Mouse (Mus musculus): ENCODE measurements around the gene Pold1. TPM values are rescaled to one million over a fixed set of nuclear protein-coding genes. Genes with fewer than 3 reads are reported as not detected.
A peak's percentile ranks its signal among the peaks of the same experiment; 100 is the strongest.

The Pold1 gene
- not detected in 2 replicates for polyA plus RNA-seq (2012; ENCODE audit: insufficient read depth, insufficient read length, low replicate concordance, missing spikeins)

DNA sequence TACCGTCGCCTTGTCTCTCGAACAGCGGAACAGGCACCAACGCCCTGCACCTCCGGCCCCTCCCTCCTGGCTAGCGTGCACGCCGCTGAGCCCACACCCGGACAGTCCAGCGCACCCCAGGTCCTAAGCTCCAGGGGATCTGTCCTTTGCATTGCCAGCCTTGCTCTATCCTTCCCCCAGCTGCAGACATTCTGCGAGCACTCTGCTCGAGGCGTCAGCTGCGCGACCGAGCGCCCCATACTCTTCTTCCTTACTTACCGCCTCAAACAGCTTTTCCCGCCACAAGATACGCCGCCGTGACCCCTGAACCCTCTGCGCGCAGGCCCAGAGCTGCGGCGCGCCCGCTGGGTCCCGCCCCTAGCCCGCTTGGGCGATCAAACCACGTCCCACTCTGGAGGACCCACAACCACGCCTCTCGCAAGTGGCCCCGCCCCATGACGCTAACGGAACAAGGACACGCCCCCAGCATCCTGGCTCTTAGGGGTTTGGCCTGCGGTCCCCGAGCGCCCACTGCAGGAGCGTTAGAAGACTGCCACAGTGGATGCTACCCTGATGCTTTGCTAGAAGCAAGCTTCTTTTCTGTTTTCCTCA, at the start of gene Pold1:
Pold1 (minus strand) TSS at position 353 of the 591 bp plus-strand sequence.
- no peak within 1 kb of the TSS for H3K27ac ChIP-seq (ENCODE audit: insufficient read depth, low read depth, low read length)
- under 1% methylated on average over 43 of the region's 43 CpGs for WGBS
- TF ChIP-seq POLR2A (IDR thresholded peaks at IDR 0.05; ENCODE audit: insufficient read depth, low read depth, low read length) (0 out of 2 replicates have a peak, but pooled peaks have one; percentile 16), CTCF (IDR thresholded peaks at IDR 0.05; ENCODE audit: insufficient read depth, low read depth, low read length) (peak; percentile 87)
- peaks cover 12% of the 10 kb centered on the region for H3K4me1 ChIP-seq (ENCODE audit: control insufficient read depth, insufficient read depth, low read length)
- H3K4me3 ChIP-seq (ENCODE audit: insufficient read depth, low read depth, low read length): peak within 1 kb of the TSS; percentile 65

- WGBS: 86% methylated on average over 12 of the region's 12 CpGs
- TF ChIP-seq POLR2A (IDR thresholded peaks at IDR 0.05; ENCODE audit: insufficient read depth, low read depth, low read length) (no peak), CTCF (IDR thresholded peaks at IDR 0.05; ENCODE audit: insufficient read depth, low read depth, low read length) (no peak)
- peaks cover 45% of the 10 kb centered on the region for H3K4me1 ChIP-seq (ENCODE audit: control insufficient read depth, insufficient read depth, low read length)
- H3K27ac ChIP-seq (ENCODE audit: insufficient read depth, low read depth, low read length): no peak overlapping the region
- no peak overlapping the region for H3K4me3 ChIP-seq (ENCODE audit: insufficient read depth, low read depth, low read length)
These were observed 49.7 kb upstream of the Pold1 start for GRCm38 (mm10) chr7:44598336-44598735.

DNA sequence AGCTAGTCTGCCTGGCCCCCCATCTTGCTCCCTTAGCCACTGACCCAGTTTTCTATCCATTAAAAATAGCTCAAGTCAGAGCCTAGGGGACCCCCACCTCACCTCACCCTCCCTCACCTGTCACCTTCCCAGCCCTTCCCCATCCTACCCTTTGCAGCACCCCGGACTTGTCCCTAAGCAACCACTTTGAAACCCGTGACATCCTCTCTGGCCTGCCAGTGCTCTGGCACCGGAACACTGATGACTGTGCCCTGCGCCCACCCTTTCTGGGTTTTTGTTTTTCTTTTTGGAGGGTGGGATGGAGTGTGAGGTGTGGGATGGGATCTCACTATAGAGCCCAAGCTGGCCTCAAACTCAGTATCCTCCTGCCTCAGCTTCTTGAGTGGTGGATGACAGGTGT, 49.0 kb upstream of the Pold1 start:
- no peak overlapping the region for H3K4me3 ChIP-seq (ENCODE audit: insufficient read depth, low read depth, low read length)
- H3K27ac ChIP-seq (ENCODE audit: insufficient read depth, low read depth, low read length): no peak overlapping the region
- H3K4me1 ChIP-seq (ENCODE audit: control insufficient read depth, insufficient read depth, low read length): peaks cover 45% of the 10 kb centered on the region
- TF ChIP-seq POLR2A (IDR thresholded peaks at IDR 0.05; ENCODE audit: insufficient read depth, low read depth, low read length): no peak
- WGBS: 81% methylated on average over 4 of the region's 4 CpGs

- 77% methylated on average over 5 of the region's 5 CpGs for WGBS
- peaks cover 43% of the 10 kb centered on the region for H3K4me1 ChIP-seq (ENCODE audit: control insufficient read depth, insufficient read depth, low read length)
- H3K4me3 ChIP-seq (ENCODE audit: insufficient read depth, low read depth, low read length): no peak overlapping the region
- no peak overlapping the region for H3K27ac ChIP-seq (ENCODE audit: insufficient read depth, low read depth, low read length)
- no peak for TF ChIP-seq POLR2A (IDR thresholded peaks at IDR 0.05; ENCODE audit: insufficient read depth, low read depth, low read length)
- no peak for TF ChIP-seq CTCF (IDR thresholded peaks at IDR 0.05; ENCODE audit: insufficient read depth, low read depth, low read length)
These were observed 48.4 kb upstream of the Pold1 start for GRCm38 (mm10) chr7:44596996-44597538.

- Histone ChIP-seq H3K4me1 (ENCODE audit: control insufficient read depth, insufficient read depth, low read length) (peaks cover 40% of the 10 kb centered on the region), H3K27ac (ENCODE audit: insufficient read depth, low read depth, low read length) (no peak overlapping the region), H3K4me3 (ENCODE audit: insufficient read depth, low read depth, low read length) (no peak overlapping the region)
- WGBS: 96% methylated on average over 6 of the region's 6 CpGs
- TF ChIP-seq POLR2A (IDR thresholded peaks at IDR 0.05; ENCODE audit: insufficient read depth, low read depth, low read length): no peak
- TF ChIP-seq CTCF (IDR thresholded peaks at IDR 0.05; ENCODE audit: insufficient read depth, low read depth, low read length): no peak
These were observed 47.4 kb upstream of the Pold1 start for GRCm38 (mm10) chr7:44596051-44596450.

DNA sequence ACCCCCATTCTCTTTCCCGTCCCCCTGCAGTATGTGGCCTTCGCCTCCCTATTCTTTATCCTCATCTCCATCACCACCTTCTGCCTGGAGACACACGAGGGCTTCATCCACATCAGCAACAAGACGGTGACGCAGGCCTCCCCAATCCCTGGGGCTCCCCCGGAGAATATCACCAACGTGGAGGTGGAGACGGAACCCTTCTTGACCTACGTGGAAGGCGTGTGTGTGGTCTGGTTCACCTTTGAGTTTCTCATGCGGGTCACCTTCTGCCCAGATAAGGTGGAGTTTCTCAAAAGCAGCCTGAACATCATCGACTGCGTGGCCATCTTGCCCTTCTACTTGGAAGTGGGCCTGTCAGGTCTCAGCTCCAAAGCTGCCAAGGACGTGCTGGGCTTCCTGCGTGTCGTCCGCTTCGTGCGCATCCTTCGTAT, 46.5 kb upstream of the Pold1 start:
- WGBS: 94% methylated on average over 20 of the region's 20 CpGs
- Histone ChIP-seq H3K4me3 (ENCODE audit: insufficient read depth, low read depth, low read length) (no peak overlapping the region), H3K27ac (ENCODE audit: insufficient read depth, low read depth, low read length) (no peak overlapping the region), H3K4me1 (ENCODE audit: control insufficient read depth, insufficient read depth, low read length) (peaks cover 40% of the 10 kb centered on the region)
- no peak for TF ChIP-seq POLR2A (IDR thresholded peaks at IDR 0.05; ENCODE audit: insufficient read depth, low read depth, low read length)
- no peak for TF ChIP-seq CTCF (IDR thresholded peaks at IDR 0.05; ENCODE audit: insufficient read depth, low read depth, low read length)

DNA sequence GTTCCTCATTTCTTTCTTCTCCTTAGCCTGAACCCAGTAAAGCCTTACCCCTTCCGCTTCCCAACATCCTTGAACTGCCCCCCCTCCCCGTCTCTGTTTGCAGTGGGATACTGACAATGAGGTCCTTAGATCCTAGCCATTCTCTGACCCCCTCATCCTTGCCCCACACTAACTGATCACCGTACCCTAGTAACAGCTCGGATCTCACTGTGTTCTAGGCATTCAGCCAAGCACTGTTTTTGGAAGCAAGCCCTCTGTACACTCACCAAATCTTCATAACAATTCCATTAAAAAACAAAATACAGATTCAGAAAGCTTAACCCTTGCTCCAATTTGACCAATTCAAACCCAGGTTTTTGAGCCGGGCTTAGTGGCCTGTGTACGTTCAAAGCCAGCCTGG, 45.6 kb upstream of the Pold1 start:
- H3K4me1 ChIP-seq (ENCODE audit: control insufficient read depth, insufficient read depth, low read length): peaks cover 48% of the 10 kb centered on the region
- 8% methylated on average over 6 of the region's 6 CpGs for WGBS
- H3K27ac ChIP-seq (ENCODE audit: insufficient read depth, low read depth, low read length): peak overlapping the region; percentile 95
- no peak for TF ChIP-seq CTCF (IDR thresholded peaks at IDR 0.05; ENCODE audit: insufficient read depth, low read depth, low read length)
- H3K4me3 ChIP-seq (ENCODE audit: insufficient read depth, low read depth, low read length): peak overlapping the region; percentile 74

GRCm38 (mm10) chr7:44593775-44594174, 45.1 kb upstream of the Pold1 start:
- under 1% methylated on average over 22 of the region's 22 CpGs for WGBS
- TF ChIP-seq POLR2A (IDR thresholded peaks at IDR 0.05; ENCODE audit: insufficient read depth, low read depth, low read length) (peak; percentile 43; the same call in 1 of the 2 replicates), CTCF (IDR thresholded peaks at IDR 0.05; ENCODE audit: insufficient read depth, low read depth, low read length) (no peak)
- peak overlapping the region; percentile 74 for H3K4me3 ChIP-seq (ENCODE audit: insufficient read depth, low read depth, low read length)

DNA sequence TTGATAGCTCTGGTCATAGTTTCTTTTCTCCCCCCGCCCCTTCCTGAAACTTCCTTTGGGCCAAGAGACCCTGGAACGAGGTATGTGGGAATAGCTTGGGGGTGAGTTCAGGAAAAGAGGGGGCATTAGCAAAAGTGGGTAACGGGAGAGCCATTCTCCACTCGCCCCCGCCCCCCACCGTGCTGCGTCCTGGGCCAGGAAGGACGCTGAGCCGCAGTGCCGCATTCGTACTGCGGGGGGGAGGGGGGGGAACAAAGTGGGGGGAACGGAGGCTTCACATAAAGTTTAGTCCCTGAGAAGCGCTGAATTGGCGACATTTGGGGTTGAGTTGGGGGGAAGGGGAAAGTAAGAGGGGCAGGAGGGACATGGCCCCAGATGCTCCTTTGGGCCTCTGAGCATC, 44.4 kb upstream of the Pold1 start:
- 4% methylated on average over 15 of the region's 15 CpGs for WGBS
- Histone ChIP-seq H3K4me3 (ENCODE audit: insufficient read depth, low read depth, low read length) (peak overlapping the region; percentile 74), H3K27ac (ENCODE audit: insufficient read depth, low read depth, low read length) (no peak overlapping the region), H3K4me1 (ENCODE audit: control insufficient read depth, insufficient read depth, low read length) (peaks cover 58% of the 10 kb centered on the region)
- TF ChIP-seq CTCF (IDR thresholded peaks at IDR 0.05; ENCODE audit: insufficient read depth, low read depth, low read length): no peak
- TF ChIP-seq POLR2A (IDR thresholded peaks at IDR 0.05; ENCODE audit: insufficient read depth, low read depth, low read length): no peak

More at GRCm38 (mm10) chr7:44593775-44594174, 45.1 kb upstream of the Pold1 start:
- Histone ChIP-seq H3K27ac (ENCODE audit: insufficient read depth, low read depth, low read length) (peak overlapping the region; percentile 95), H3K4me1 (ENCODE audit: control insufficient read depth, insufficient read depth, low read length) (peaks cover 52% of the 10 kb centered on the region)
